Mouse (Mus musculus): ENCODE data around the gene Med29.

Gene Med29

GRCm38 (mm10) chr7:28392429-28393271 lies at the start of gene Med29, which contains the start of gene Paf1:
TSS of gene Med29 (minus strand) at chr7:28392708.
TSS of gene Paf1 (plus strand) at chr7:28392951.
- peak; percentile 95 for DNase-seq

GRCm38 (mm10) chr7:28441776-28442485 lies 49.4 kb upstream of the Med29 start:
- no peak for DNase-seq

- DNase-seq, result peak; percentile 59
Observed at GRCm38 (mm10) chr7:28440739-28441138, 48.2 kb upstream of the Med29 start.

DNA sequence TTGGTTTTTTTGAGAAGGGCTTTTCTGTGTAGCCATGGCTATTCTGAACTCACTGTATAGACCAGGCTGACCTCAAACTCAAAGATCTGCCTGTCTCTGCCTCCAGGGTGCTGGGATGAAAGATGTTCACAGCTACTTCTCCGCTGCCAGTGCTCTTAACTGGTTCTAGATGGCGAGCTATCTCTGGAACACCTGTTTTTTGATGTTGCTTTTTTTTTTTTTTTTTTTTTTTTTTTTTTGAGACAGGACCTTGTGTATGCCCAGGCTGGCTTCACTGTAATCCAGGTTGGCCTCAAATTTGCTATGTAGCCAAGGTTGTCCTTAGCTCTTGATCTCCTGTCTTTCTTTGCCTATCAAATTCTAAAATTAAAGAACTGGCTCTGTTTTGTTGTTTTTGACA lies 46.3 kb upstream of the Med29 start:
- no peak for DNase-seq

DNA sequence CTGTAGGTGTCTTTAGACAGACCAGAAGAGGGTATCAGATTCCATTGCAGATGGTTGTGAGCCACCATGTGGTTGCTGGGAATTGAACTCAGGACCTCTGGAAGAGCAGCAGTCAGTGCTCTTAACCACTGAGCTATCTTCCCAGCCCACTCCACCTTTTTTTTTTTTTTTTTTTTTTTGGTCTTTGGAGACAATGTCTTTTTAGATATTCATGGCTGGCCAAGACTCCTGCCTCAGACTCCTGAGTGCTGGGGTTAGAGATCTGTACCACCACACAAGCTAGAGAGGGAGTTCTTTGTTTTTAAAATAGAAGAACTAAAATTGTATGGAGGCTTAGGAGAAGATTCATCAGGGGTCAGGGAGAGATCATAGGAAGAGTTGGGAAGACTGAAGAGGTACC lies 45.5 kb upstream of the Med29 start:
- no peak for DNase-seq

DNA sequence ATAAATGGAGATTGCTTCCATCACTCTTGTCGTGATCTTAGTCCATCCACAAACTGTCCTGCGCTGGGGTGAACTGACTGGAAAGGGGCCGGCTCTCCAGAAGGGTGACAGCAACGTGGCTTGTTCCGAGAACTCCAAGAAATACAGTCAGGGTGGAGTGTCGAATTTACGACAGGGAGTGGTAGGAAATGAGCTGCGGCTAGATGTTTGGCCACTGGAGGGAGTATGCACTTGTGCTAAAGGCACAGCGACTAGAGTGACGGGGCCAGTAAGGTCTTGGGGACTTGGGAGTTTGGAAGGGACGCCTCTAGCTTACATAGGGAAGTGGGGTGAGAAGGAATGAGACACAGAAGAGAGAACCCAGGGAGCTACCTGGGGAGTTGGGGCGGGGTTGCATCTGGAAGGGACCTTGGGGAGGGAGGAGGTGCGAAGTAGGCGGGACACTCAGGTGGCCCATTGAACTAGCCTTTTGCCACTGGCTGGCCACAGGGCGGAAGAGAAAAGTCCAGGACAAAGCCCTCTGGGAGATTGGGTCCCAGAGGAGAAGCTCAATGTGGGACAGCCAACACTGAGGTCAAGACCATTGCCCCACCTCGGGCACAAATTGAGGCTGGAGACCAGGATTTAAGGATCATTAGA lies 44.5 kb upstream of the Med29 start, which contains the start of gene Gmfg:
Gene Gmfg (plus strand): TSS at position 516 of the 639 bp plus-strand sequence.
- DNase-seq, result peak; percentile 85

DNA sequence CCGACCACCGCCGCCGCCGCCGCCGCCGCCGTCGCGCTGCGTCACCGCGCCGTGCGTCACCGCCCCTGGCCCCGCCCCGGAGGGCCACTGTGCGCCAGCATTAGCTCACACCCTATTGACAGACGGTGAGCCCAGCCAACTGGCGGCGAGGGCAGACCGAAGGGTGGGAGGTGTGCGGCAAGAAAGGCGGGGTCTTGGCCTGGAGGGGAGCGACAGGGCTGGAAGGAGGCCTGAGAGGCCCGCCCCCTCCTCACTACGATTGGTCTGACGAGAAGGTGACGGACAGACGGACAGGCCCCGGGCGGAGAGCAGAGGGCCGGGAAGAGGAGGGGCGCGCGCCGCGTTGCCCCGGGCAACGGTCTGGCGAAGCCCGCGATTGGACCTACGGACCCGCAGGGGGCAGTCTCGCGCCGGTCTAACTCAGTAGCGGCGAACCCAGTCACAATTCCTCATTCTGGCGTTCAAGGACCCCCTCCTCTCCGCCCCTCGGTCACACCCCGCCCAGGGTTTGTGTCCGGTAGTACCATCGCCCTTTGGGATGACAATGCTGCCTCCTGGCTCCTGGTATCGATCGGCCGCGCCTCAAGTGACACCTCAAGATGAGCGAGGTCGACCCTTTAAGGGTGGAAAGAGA lies 43.9 kb upstream of the Med29 start:
- DNase-seq, result peak; percentile 100

DNA sequence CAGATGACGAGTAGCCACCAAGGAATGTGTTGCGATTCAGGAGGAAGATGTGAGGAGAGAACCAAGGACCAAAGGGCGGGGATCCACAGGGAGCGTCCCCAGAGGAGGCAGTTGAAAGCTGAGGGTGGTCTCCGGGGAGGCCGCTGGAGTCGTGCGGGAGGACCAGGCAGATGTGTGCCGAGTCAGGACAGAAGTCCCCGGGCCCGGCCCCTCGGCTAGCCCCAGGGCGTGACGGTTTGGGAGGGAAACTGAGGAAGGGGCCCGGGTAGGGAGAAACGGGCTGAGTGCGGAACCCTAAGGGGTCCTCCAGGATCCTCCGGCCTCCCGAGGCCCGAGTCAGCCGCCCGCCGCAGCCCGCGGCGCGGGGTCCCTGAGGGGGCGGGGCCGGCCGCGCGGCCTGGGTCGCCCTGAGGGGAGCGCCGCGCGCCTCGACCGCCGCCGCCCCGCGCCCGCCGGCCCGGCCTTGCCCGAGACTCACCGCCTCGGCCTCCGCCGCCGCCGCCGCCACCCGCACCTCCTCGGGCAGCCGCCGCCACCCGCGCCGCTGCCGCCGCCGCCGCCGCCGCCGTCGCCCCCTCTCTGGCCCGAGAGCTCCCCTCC lies 43.3 kb upstream of the Med29 start:
- DNase-seq, result peak; percentile 15

DNA sequence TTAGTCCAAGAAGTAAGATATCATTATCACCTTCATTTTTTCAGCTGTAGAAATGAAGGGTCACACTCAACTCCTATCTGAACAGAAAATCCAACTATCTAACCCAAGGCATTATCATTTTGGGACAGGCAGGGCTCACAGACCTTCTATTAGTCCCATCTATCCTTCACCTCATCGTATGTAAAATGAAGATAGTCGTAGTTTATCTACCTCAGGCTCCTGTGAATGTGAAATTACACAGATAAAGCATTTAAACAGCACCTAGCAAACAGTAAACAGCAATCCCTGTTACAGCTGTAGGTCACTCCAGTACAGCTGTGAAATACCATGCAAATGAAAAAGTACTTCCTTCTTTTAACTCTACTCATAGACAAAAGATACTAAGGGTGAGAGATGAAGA lies 39.7 kb upstream of the Med29 start:
- DNase-seq, result no peak

GRCm38 (mm10) chr7:28430512-28430911 lies 38.0 kb upstream of the Med29 start:
- DNase-seq, result no peak

DNA sequence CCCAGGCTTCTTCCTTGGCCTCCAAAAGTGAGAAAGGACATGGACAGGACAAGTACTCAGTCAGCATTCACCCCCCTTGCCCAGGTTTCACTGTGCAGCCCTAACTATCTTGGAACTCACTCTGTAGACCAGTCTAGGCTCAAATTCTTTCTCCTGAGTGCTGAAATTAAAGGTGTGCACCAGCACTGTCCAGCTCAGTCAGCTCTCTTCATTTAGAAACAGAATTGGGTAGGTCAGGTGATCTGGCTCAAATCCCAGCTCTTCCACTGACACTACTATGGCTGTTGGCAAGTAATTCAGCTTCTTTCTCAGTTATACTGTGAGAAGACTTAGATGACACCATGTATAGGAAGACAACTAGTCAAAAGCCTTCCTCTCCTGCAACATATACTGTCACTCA lies 35.2 kb upstream of the Med29 start:
- DNase-seq, result no peak

DNA sequence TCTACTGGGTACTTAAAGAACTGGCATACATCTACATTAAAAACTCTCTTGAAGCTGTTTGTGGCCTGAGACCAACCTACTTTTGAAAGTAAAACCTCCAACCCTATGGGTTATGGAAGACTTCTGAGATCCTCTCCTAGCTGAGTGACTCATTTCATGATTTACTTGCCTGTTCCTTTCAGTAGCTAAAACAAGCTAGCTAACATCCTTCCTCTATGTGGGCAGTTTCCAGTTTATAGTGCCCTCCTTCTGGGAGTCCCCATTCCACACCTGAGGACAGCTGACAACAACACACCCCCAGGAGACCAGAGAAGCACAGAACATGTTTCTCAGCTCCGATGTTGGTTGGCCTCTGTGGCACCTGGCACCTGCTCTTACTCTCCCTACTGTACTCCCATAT lies 30.5 kb upstream of the Med29 start:
- DNase-seq, result no peak

DNA sequence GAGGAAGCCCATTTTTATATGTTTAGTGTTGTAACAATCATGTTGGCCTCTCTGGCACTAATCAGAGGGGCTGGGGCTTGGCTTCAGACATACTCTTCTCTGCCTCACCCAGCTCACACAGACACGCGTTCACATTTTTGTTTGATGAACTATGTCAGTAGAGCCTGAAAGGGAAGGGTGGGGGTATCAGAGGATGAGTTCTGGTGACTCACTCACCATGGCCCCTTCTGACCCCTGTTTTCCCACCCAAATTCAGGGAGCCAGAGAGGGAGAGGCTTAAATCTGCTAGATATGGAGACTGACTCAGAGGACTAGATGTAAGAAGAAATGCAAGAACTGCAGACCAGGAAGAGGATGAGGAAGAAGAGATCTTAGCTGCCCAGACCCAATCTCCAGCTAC lies 26.9 kb upstream of the Med29 start:
- DNase-seq, result no peak

- DNase-seq, result peak; percentile 69
Observed at GRCm38 (mm10) chr7:28418096-28418670, 25.7 kb upstream of the Med29 start.

GRCm38 (mm10) chr7:28417368-28417767 lies 24.9 kb upstream of the Med29 start:
- no peak for DNase-seq

GRCm38 (mm10) chr7:28412826-28413225 lies 20.3 kb upstream of the Med29 start:
- no peak for DNase-seq

- DNase-seq, result peak; percentile 64
Observed at GRCm38 (mm10) chr7:28410841-28411475, 18.4 kb upstream of the Med29 start.

DNA sequence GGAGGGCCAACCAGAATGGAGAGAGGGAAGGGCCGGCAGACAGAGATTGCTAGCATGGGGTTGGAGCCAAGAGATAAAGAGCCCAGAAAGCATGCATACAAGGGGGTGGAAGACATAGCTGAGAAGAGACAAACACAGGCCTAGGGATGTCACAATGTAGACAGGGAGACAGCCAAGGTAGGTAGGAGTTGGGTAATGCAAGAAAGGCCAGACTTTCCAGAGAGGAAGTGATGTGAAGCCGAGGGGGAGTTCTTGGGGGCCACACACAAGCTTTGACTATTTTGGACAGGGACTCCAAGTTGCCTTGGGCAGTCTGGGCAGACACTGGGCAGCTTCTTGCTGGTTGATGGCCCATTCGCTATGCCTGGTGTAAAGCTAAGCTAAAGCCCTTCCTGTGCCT lies 9.4 kb upstream of the Med29 start:
- no peak for DNase-seq

DNA sequence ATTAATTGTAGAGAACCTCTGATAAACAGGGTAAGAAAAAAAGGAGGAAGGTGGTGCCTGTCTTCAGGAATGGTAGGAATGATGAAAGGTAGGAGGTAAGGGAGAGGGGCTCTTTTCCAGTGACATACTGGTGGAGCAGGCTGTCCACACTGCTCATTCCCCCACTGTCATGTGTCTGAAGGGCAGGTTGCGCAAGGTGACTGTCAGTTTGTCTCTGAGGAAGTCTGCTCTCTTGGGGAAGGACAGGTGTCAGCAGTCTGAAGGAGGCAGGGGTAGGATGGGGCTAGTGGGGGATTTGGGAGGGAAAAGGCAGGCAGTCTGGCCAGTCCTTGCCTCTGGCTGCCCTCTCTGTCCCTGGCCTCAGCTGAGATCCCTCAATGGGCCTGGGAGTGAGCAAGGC lies 8.5 kb upstream of the Med29 start:
- DNase-seq, result no peak

DNA sequence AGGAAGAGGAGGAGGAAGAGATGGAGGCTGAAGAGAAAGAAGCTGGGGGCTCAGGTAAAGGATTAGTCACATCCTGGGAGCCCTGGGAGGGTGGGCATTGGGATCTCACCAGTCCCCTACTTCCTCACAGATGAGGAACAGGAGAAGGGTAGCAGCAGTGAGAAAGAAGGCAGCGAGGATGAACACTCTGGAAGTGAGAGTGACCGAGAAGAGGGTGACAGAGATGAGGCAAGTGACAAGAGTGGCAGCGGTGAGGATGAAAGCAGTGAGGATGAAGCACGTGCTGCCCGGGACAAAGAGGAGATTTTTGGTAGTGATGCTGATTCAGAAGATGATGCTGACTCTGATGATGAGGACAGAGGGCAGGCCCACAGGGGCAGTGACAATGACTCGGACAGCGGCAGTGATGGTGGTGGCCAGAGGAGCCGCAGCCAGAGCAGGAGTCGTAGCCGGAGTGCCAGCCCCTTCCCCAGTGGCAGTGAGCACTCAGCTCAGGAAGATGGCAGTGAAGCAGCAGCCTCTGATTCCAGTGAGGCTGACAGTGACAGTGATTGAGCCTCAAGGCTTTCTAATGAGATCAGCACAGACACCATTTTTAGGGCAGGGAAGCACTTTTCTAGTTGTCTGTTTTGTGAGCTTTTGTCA lies 6.3 kb upstream of the Med29 start:
- DNase-seq, result no peak

DNA sequence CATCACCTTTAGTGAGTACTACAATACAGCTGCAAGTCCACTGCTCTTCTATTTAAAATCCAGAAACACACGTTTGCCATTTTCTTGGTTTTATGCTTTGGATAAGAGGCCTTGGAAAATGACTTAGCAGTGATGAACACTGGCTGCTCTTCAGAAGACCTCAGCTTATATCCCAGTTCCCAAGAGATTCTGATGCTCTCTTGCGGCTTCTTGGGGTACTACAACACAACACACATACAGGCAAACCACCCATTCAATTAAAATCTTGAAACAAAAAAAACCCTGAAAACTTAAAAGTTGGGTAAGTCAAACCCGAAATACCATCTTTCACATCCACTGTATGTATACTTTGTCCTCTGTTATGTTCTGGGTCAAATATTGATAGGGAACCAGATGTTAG lies 5.5 kb upstream of the Med29 start:
- no peak for DNase-seq
